In genomic region chr3:122920572-122921435, GRCm38 (mm10) we compare ENCODE assay signal across 19 mouse cellular contexts. TPM values are rescaled to one million over a fixed set of nuclear protein-coding genes. Genes with fewer than 3 reads are reported as not detected.
DNase-seq lines count a peak whose midpoint lies in the region; ATAC-seq and TF ChIP-seq lines count a peak whose summit lies in the region.
"Had no signal": no experiment of that assay in that cellular context is flagged by ENCODE, and none has a peak within 500 bp of the region (broad histone marks: within the 10 kb centered on the region; RNA-seq: fewer than 3 reads in every experiment).

No protein-coding gene starts in this region.

- no peaks in the 10 kb centered on the region for H3K36me3 ChIP-seq in lung, embryonic 14.5 days (ENCODE audit: insufficient read depth)
- H3K36me3 ChIP-seq in embryonic facial prominence, embryonic 15.5 days, result no peaks in the 10 kb centered on the region
- H3K36me3 ChIP-seq in stomach, embryonic 16.5 days (ENCODE audit: control insufficient read depth, insufficient read depth, low read length), result no peaks in the 10 kb centered on the region
- H3K36me3 ChIP-seq: neural tube, embryonic 13.5 days had no signal

- DNase-seq in lung, embryonic 14.5 days, result peak; percentile 18
- DNase-seq in lung, adult 2 months, result no peak
- DNase-seq in MEL-GATA-1-ER (ENCODE audit: extremely low read depth, low read depth), result peak; percentile 60
- no peak for DNase-seq in left cerebral cortex, adult 2 months (ENCODE audit: extremely low spot score in 1 of 2, low spot score in 2 of 2)
- no peak for DNase-seq in cerebellum, postnatal 36 days
- DNase-seq: adrenal gland, adult 8-10 months; cerebellum, adult 8-10 months; heart, adult 2 months; heart, postnatal 4 days; spleen, adult 18-20 months had no signal

- no peak overlapping the region for H3K4me3 ChIP-seq in lung, embryonic 14.5 days (ENCODE audit: low read depth, low read length)
- H3K4me3 ChIP-seq in lung, adult 2 months (replicated peaks; ENCODE audit: extremely low read depth, low read depth, low read length), result no peak overlapping the region
- no peak overlapping the region for H3K4me3 ChIP-seq in embryonic facial prominence, embryonic 15.5 days (replicated peaks)
- no peak overlapping the region for H3K4me3 ChIP-seq in stomach, embryonic 16.5 days (replicated peaks; ENCODE audit: low read length)
- no peak overlapping the region for H3K4me3 ChIP-seq in left cerebral cortex, adult 2 months
- H3K4me3 ChIP-seq: heart, adult 2 months; neural tube, embryonic 13.5 days had no signal

- 54% methylated on average over 8 of the region's 8 CpGs for WGBS in lung, embryonic 14.5 days
- WGBS in lung, adult 2 months, result 58% methylated on average over 8 of the region's 8 CpGs
- WGBS in embryonic facial prominence, embryonic 15.5 days, result 44% methylated on average over 8 of the region's 8 CpGs
- WGBS in stomach, embryonic 16.5 days, result 55% methylated on average over 8 of the region's 8 CpGs

- ATAC-seq in lung, embryonic 14.5 days (ENCODE audit: insufficient read depth), result no peak
- ATAC-seq in embryonic facial prominence, embryonic 15.5 days (ENCODE audit: insufficient number of reproducible peaks, low FRiP score, low TSS enrichment, low read depth), result no peak
- ATAC-seq in stomach, embryonic 16.5 days (ENCODE audit: insufficient read depth, low FRiP score), result no peak
- ATAC-seq: inflammation-experienced regulatory T-cells, adult 6 months had no signal

- no peak for TF ChIP-seq CTCF in lung, embryonic 14.5 days (IDR thresholded peaks at IDR 0.05; ENCODE audit: low read depth)
- TF ChIP-seq CTCF in lung, adult 2 months (IDR thresholded peaks at IDR 0.05; ENCODE audit: insufficient read depth, low read length), result no peak
- TF ChIP-seq CTCF in left cerebral cortex, adult 2 months (IDR thresholded peaks at IDR 0.05), result no peak

- intact Hi-C loops in left cerebral cortex, adult 2 months (cut with DNase I), result loop anchor here (10.0 kb wide), 1 partner anchor 626 kb away; the partner anchor contains the start of gene Bcar3

- no peak overlapping the region for H3K27ac ChIP-seq in lung, embryonic 14.5 days (ENCODE audit: low read depth)
- H3K27ac ChIP-seq in embryonic facial prominence, embryonic 15.5 days (replicated peaks), result peak overlapping the region; percentile 65
- peak overlapping the region; percentile 79 for H3K27ac ChIP-seq in stomach, embryonic 16.5 days (ENCODE audit: low read length)
- H3K27ac ChIP-seq in left cerebral cortex, adult 2 months, result no peak overlapping the region
- H3K27ac ChIP-seq: heart, adult 2 months; neural tube, embryonic 13.5 days had no signal

- no peak overlapping the region for H3K9ac ChIP-seq in lung, embryonic 14.5 days
- no peak overlapping the region for H3K9ac ChIP-seq in embryonic facial prominence, embryonic 15.5 days
- no peak overlapping the region for H3K9ac ChIP-seq in stomach, embryonic 16.5 days (ENCODE audit: low read length)
- H3K9ac ChIP-seq: neural tube, embryonic 13.5 days had no signal

- H3K4me1 ChIP-seq in lung, embryonic 14.5 days (ENCODE audit: insufficient read depth), result no peaks in the 10 kb centered on the region
- H3K4me1 ChIP-seq in lung, adult 2 months (ENCODE audit: control insufficient read depth, insufficient read depth, low read length), result no peaks in the 10 kb centered on the region
- H3K4me1 ChIP-seq in embryonic facial prominence, embryonic 15.5 days, result no peaks in the 10 kb centered on the region
- no peaks in the 10 kb centered on the region; the same call in none of the 2 replicates for H3K4me1 ChIP-seq in stomach, embryonic 16.5 days (ENCODE audit: control insufficient read depth, insufficient read depth, low read length)

- H3K4me2 ChIP-seq in lung, embryonic 14.5 days, result no peak overlapping the region
- no peak overlapping the region for H3K4me2 ChIP-seq in embryonic facial prominence, embryonic 15.5 days (replicated peaks)
- no peak overlapping the region for H3K4me2 ChIP-seq in stomach, embryonic 16.5 days (ENCODE audit: low read depth, low read length)
- H3K4me2 ChIP-seq: neural tube, embryonic 13.5 days had no signal

- H3K27me3 ChIP-seq in lung, embryonic 14.5 days (ENCODE audit: insufficient read depth, low read length), result no peaks in the 10 kb centered on the region
- no peaks in the 10 kb centered on the region for H3K27me3 ChIP-seq in embryonic facial prominence, embryonic 15.5 days
- H3K27me3 ChIP-seq in stomach, embryonic 16.5 days (ENCODE audit: control insufficient read depth, insufficient read depth, low read length), result no peaks in the 10 kb centered on the region
- H3K27me3 ChIP-seq: neural tube, embryonic 13.5 days had no signal

- TF ChIP-seq POLR2A in lung, adult 2 months (IDR thresholded peaks at IDR 0.05; ENCODE audit: borderline replicate concordance, extremely low read depth, low read depth, low read length), result no peak

- H3K9me3 ChIP-seq in lung, embryonic 14.5 days (ENCODE audit: low read depth, low read length), result no peaks in the 10 kb centered on the region
- H3K9me3 ChIP-seq in embryonic facial prominence, embryonic 15.5 days (replicated peaks), result no peaks in the 10 kb centered on the region
- H3K9me3 ChIP-seq in stomach, embryonic 16.5 days (replicated peaks; ENCODE audit: control insufficient read depth, low read length), result no peaks in the 10 kb centered on the region
- H3K9me3 ChIP-seq: neural tube, embryonic 13.5 days had no signal

RNA-seq across cellular contexts. Expression of gene Gm10959, which starts 1.6 kb away (rescaled TPM):
- not detected in 2 replicates for polyA plus RNA-seq in lung, embryonic 14.5 days (2014; fragmentation: Nextera tagmentation; extraction: Ambion mirVana)
- not detected in 2 replicates for polyA plus RNA-seq in lung, adult 2 months (2012; rRNA removed)
- not detected in 2 replicates for polyA plus RNA-seq in embryonic facial prominence, embryonic 15.5 days (2015; fragmentation: Nextera tagmentation; extraction: Ambion mirVana)
- polyA plus RNA-seq in stomach, embryonic 16.5 days (2015; fragmentation: Nextera tagmentation; extraction: Ambion mirVana), result not detected in 2 replicates
- not detected for total RNA-seq in left cerebral cortex, adult 2 months (2021)
- total RNA-seq: adrenal gland, adult 8-10 months; heart, adult 2 months; heart, postnatal 4 days; megakaryocyte, adult 5-6 weeks; midbrain, postnatal 0 days had no signal
- polyA plus RNA-seq: forebrain, embryonic 11.5 days; heart, adult 2 months; inflammation-experienced regulatory T-cells, adult 6 months; limb, embryonic 14.5 days; midbrain, postnatal 0 days; neural tube, embryonic 13.5 days; testis, adult 2 months had no signal

RNA-seq across cellular contexts. Expression of gene 1810037I17Rik, which starts 3.2 kb away (rescaled TPM):
- 81.0 and 88.5 TPM in 2 replicates for polyA plus RNA-seq in lung, embryonic 14.5 days (2014; fragmentation: Nextera tagmentation; extraction: Ambion mirVana)
- 41.8 and 56.6 TPM in 2 replicates for polyA plus RNA-seq in lung, adult 2 months (2012; rRNA removed)
- polyA plus RNA-seq in embryonic facial prominence, embryonic 15.5 days (2015; fragmentation: Nextera tagmentation; extraction: Ambion mirVana), result 114 and 117 TPM in 2 replicates
- 218 and 220 TPM in 2 replicates for polyA plus RNA-seq in stomach, embryonic 16.5 days (2015; fragmentation: Nextera tagmentation; extraction: Ambion mirVana)
- 10 to 100 TPM; 58.3 to 59.5 TPM for total RNA-seq in left cerebral cortex, adult 2 months (2021)

RNA-seq across cellular contexts. Expression of gene Fabp2, which starts 25.9 kb away (rescaled TPM):
- not detected in 2 replicates for polyA plus RNA-seq in lung, embryonic 14.5 days (2014; fragmentation: Nextera tagmentation; extraction: Ambion mirVana)
- 0.20 TPM in 1 of 2 replicates, not detected in the other for polyA plus RNA-seq in lung, adult 2 months (2012; rRNA removed)
- 0.35 TPM in 1 of 2 replicates, not detected in the other for polyA plus RNA-seq in embryonic facial prominence, embryonic 15.5 days (2015; fragmentation: Nextera tagmentation; extraction: Ambion mirVana)
- 140 and 148 TPM in 2 replicates for polyA plus RNA-seq in stomach, embryonic 16.5 days (2015; fragmentation: Nextera tagmentation; extraction: Ambion mirVana)
- not detected for total RNA-seq in left cerebral cortex, adult 2 months (2021)
- total RNA-seq: adrenal gland, adult 8-10 months; heart, adult 2 months; heart, postnatal 4 days; megakaryocyte, adult 5-6 weeks; midbrain, postnatal 0 days had no signal
- polyA plus RNA-seq: forebrain, embryonic 11.5 days; heart, adult 2 months; inflammation-experienced regulatory T-cells, adult 6 months; limb, embryonic 14.5 days; midbrain, postnatal 0 days; neural tube, embryonic 13.5 days; testis, adult 2 months had no signal

Comparison
In these comparisons a context has a peak if more than half of its experiments do, and no peak if none do; other contexts are left out.
1. DNase-seq: peak in lung, embryonic 14.5 days (single experiment) and MEL-GATA-1-ER (single experiment); none in lung, adult 2 months (single experiment), left cerebral cortex, adult 2 months (0 of 2) and cerebellum, postnatal 36 days (0 of 2).
2. H3K27ac ChIP-seq: peak in embryonic facial prominence, embryonic 15.5 days (single experiment) and stomach, embryonic 16.5 days (single experiment); none in lung, embryonic 14.5 days (single experiment) and left cerebral cortex, adult 2 months (single experiment).
3. RNA of gene Fabp2, which starts 25.9 kb away (polyA plus RNA-seq): 140 to 148 TPM in stomach, embryonic 16.5 days; 0.35 TPM in embryonic facial prominence, embryonic 15.5 days, 0.20 TPM in lung, adult 2 months and not detected in lung, embryonic 14.5 days; every median in the first group is over 100 times any median in the second.